Mouse (Mus musculus) embryonic facial prominence, embryonic 10.5 days (tissue): ENCODE data around the gene Pik3cd. TPM values are rescaled to one million over a fixed set of nuclear protein-coding genes. Genes with fewer than 3 reads are reported as not detected.
"Not testable (repeated sequence)": the region's sequence is repeated elsewhere in the genome, so short reads cannot be mapped to it uniquely, and the experiment has no call there.

Experiments
- DNase-seq: peaks from one replicate; pipeline ENCODE4 v3.0.0-alpha.2; 2017; ENCODE audit warnings: low spot score
- H3K27ac ChIP-seq: fragments of 300-500 bp; sonication (generic); replicated peaks from 2 replicates; pipeline ENCODE4 v1.5.1; 2016; ENCODE audit warnings: mild to moderate bottlenecking
- H3K27me3 ChIP-seq: fragments of 300-500 bp; sonication (generic); replicated peaks from 2 replicates; pipeline ENCODE4 v1.6.1; 2016; ENCODE audit warnings: low read depth, mild to moderate bottlenecking; ENCODE audit not compliant: poor library complexity, severe bottlenecking
- H3K36me3 ChIP-seq: fragments of 300-500 bp; sonication (generic); replicated peaks from 2 replicates; pipeline ENCODE4 v1.6.1; 2016; ENCODE audit warnings: mild to moderate bottlenecking, moderate library complexity
- H3K4me1 ChIP-seq: fragments of 300-500 bp; sonication (generic); 2 replicates; pipeline ENCODE4 v1.6.1; 2016
- H3K4me3 ChIP-seq: fragments of 300-500 bp; sonication (generic); 2 replicates; pipeline ENCODE4 v1.5.1; 2016; ENCODE audit warnings: mild to moderate bottlenecking, moderate library complexity
- H3K9me3 ChIP-seq: fragments of 300-500 bp; sonication (generic); 2 replicates; pipeline ENCODE4 v1.6.1; 2016; ENCODE audit warnings: mild to moderate bottlenecking
- WGBS: fragments of 180-500 bp; shearing (Covaris S2); methylation state at CpG from one replicate; pipeline ENCODE4 v1.1.7; 2016; 5-methylcytosine and 5-hydroxymethylcytosine counted together
- polyA plus RNA-seq: library from polyadenylated mRNA; unstranded; fragments of >200 nt; fragmentation: Nextera tagmentation; extraction: Ambion mirVana; gene quantifications from 2 replicates; pipeline ENCODE4 v1.2.1, GENCODE M21; 2016

Pik3cd gene
- polyA plus RNA-seq, 1 experiment from 2014 or later = 6.1 TPM

GRCm38 (mm10) chr4:149628810-149629209 lies 73.6 kb downstream of the Pik3cd start:
- H3K4me3 ChIP-seq = no peak overlapping the region
- peaks cover 48% of the 10 kb centered on the region for H3K36me3 ChIP-seq
- peaks cover 10% of the 10 kb centered on the region for H3K4me1 ChIP-seq
- H3K9me3 ChIP-seq = no peaks in the 10 kb centered on the region
- WGBS = 89% methylated on average over 9 of the region's 9 CpGs
- DNase-seq = no peak
- no peaks in the 10 kb centered on the region for H3K27me3 ChIP-seq
- no peak overlapping the region for H3K27ac ChIP-seq

DNA sequence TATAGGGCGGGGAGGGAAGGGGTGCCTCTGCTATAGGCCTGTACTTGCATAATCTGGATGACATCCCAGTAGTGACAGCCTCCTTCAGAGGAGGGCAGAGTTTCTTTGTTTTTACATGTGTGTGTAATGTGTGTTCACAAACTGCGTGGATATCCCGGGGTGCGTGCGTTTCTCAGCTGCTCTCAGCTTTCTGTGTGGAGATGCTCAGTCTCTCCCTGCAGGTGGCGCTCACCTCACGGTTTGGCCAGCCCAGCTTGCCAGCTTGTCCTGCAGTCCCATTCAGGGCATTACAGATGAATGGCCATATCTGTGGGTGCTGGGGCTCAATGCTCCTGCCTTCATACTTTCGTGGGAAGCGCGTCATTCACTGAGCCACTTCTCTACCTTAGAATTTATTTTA lies 74.0 kb downstream of the Pik3cd start:
- Histone ChIP-seq H3K9me3 (no peaks in the 10 kb centered on the region), H3K4me3 (no peak overlapping the region), H3K36me3 (peaks cover 47% of the 10 kb centered on the region), H3K4me1 (peaks cover 10% of the 10 kb centered on the region), H3K27me3 (no peaks in the 10 kb centered on the region), H3K27ac (no peak overlapping the region)
- 77% methylated on average over 10 of the region's 10 CpGs for WGBS
- peak; percentile 58 for DNase-seq

GRCm38 (mm10) chr4:149626809-149627208 lies 75.6 kb downstream of the Pik3cd start:
- Histone ChIP-seq H3K36me3 (peaks cover 32% of the 10 kb centered on the region), H3K4me3 (0 out of 2 replicates have a peak overlapping the region, but pooled peaks have one; percentile 6), H3K27ac (peak overlapping the region; percentile 70), H3K27me3 (no peaks in the 10 kb centered on the region), H3K9me3 (no peaks in the 10 kb centered on the region), H3K4me1 (peaks cover 10% of the 10 kb centered on the region)
- DNase-seq = no peak
- 65% methylated on average over 17 of the region's 17 CpGs for whole genome bisulfite sequencing

- peaks cover 29% of the 10 kb centered on the region for H3K4me1 ChIP-seq
These were observed 78.7 kb downstream of the Pik3cd start for GRCm38 (mm10) chr4:149623711-149624110.

GRCm38 (mm10) chr4:149621286-149621685 lies 81.1 kb downstream of the Pik3cd start:
- Histone ChIP-seq H3K4me1 (peaks cover 19% of the 10 kb centered on the region), H3K27ac (no peak overlapping the region), H3K9me3 (no peaks in the 10 kb centered on the region), H3K27me3 (no peaks in the 10 kb centered on the region), H3K36me3 (peaks cover 19% of the 10 kb centered on the region), H3K4me3 (no peak overlapping the region)
- DNase-seq = no peak
- WGBS = 50% methylated on average over 4 of the region's 4 CpGs

More at GRCm38 (mm10) chr4:149623711-149624110, 78.7 kb downstream of the Pik3cd start:
- no peak overlapping the region for H3K4me3 ChIP-seq
- WGBS = 91% methylated on average over 5 of the region's 5 CpGs
- H3K36me3 ChIP-seq = peaks cover 6% of the 10 kb centered on the region; the same call in 1 of the 2 replicates
- no peak for DNase-seq
- H3K27ac ChIP-seq = no peak overlapping the region
- no peaks in the 10 kb centered on the region for H3K9me3 ChIP-seq
- no peaks in the 10 kb centered on the region for H3K27me3 ChIP-seq

DNA sequence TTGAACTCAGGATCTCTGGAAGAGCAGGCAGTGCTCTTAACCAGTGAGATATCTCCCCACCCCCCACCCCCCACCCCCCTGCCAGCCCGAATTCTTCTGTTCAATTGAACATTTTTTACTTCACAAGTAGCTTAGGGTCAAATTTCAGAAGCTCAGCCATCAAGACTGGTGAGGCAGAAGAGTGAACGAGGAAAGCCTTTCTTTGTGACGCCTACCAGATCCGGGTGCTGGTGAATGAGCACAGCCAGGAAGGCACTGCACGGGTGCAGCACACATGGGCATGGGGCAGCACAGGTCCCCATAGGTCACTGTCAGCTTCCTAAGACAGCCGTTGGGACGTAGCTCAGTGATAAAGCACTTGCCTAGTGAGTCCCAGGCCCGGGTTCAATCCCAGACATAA lies 82.4 kb downstream of the Pik3cd start:
- H3K27me3 ChIP-seq = no peaks in the 10 kb centered on the region
- H3K4me3 ChIP-seq = no peak overlapping the region
- peaks cover 19% of the 10 kb centered on the region for H3K4me1 ChIP-seq
- peak; percentile 21 for DNase-seq
- 36% methylated on average over 8 of the region's 8 CpGs for WGBS
- peaks cover 1% of the 10 kb centered on the region; the same call in 1 of the 2 replicates for H3K9me3 ChIP-seq
- H3K27ac ChIP-seq = 0 out of 2 replicates have a peak overlapping the region, but pooled peaks have one; percentile 49
- peaks cover 32% of the 10 kb centered on the region for H3K36me3 ChIP-seq

- not testable (repeated sequence) for H3K27me3 ChIP-seq, H3K27ac ChIP-seq, H3K4me3 ChIP-seq, DNase-seq, H3K9me3 ChIP-seq
- Histone ChIP-seq H3K4me1 (peaks cover 27% of the 10 kb centered on the region), H3K36me3 (peaks cover 38% of the 10 kb centered on the region)
- 80% methylated on average over 3 of the region's 3 CpGs for WGBS
These were observed 85.4 kb downstream of the Pik3cd start for GRCm38 (mm10) chr4:149616999-149617398.

- Histone ChIP-seq H3K36me3 (peaks cover 38% of the 10 kb centered on the region), H3K27ac (no peak overlapping the region), H3K4me3 (no peak overlapping the region), H3K4me1 (peaks cover 10% of the 10 kb centered on the region), H3K27me3 (no peaks in the 10 kb centered on the region), H3K9me3 (peaks cover 6% of the 10 kb centered on the region; the same call in 1 of the 2 replicates)
- no peak for DNase-seq
- 96% methylated on average over 3 of the region's 3 CpGs for WGBS
These were observed 87.5 kb downstream of the Pik3cd start for GRCm38 (mm10) chr4:149614869-149615268.

- H3K4me3 ChIP-seq = not testable (repeated sequence)
- H3K36me3 ChIP-seq = peaks cover 38% of the 10 kb centered on the region
These were observed 88.9 kb downstream of the Pik3cd start for GRCm38 (mm10) chr4:149613497-149613896.

DNA sequence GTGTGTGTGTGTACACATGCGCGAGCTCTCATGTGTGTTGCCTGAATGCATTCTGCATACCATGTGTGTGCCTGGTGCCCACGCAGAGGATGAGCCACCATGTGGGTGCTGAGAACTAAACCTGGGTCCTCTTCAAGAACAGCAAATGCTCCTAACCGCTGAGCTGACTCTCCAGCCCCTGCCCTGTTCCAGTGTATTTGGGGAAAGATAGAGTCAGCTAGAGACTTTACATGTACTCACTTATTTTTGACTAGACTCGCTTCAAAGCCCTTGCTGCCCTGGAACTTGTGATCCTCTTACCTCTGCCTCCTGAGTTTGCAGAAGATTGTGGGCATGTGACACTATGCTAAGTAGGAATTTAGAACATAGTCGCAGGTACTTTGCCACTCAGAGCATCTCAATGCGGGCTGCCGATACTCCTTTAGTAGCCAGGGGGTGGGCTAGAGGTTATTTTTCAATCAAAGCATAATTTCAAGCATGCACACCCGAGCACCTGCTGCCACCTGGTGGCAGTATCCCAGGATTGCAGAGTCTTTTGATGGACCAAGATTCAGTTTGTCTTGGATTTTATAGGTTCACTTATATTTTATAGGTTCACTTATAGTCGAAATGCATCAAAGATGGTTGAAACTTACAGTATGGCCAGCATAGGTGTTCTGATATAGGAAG lies 90.9 kb downstream of the Pik3cd start:
- DNase-seq = peak; percentile 67
- WGBS = 49% methylated on average over 10 of the region's 10 CpGs
- peaks cover 33% of the 10 kb centered on the region for H3K4me1 ChIP-seq
- peaks cover 26% of the 10 kb centered on the region for H3K36me3 ChIP-seq
- no peak overlapping the region for H3K4me3 ChIP-seq
- H3K27ac ChIP-seq = no peak overlapping the region
- peaks cover 6% of the 10 kb centered on the region; the same call in 1 of the 2 replicates for H3K9me3 ChIP-seq
- H3K27me3 ChIP-seq = no peaks in the 10 kb centered on the region

More at GRCm38 (mm10) chr4:149613497-149613896, 88.9 kb downstream of the Pik3cd start:
- DNase-seq, H3K9me3 ChIP-seq, H3K27me3 ChIP-seq, H3K27ac ChIP-seq: not testable (repeated sequence)
- H3K4me1 ChIP-seq = peaks cover 14% of the 10 kb centered on the region
- 78% methylated on average over 6 of the region's 6 CpGs for WGBS

DNA sequence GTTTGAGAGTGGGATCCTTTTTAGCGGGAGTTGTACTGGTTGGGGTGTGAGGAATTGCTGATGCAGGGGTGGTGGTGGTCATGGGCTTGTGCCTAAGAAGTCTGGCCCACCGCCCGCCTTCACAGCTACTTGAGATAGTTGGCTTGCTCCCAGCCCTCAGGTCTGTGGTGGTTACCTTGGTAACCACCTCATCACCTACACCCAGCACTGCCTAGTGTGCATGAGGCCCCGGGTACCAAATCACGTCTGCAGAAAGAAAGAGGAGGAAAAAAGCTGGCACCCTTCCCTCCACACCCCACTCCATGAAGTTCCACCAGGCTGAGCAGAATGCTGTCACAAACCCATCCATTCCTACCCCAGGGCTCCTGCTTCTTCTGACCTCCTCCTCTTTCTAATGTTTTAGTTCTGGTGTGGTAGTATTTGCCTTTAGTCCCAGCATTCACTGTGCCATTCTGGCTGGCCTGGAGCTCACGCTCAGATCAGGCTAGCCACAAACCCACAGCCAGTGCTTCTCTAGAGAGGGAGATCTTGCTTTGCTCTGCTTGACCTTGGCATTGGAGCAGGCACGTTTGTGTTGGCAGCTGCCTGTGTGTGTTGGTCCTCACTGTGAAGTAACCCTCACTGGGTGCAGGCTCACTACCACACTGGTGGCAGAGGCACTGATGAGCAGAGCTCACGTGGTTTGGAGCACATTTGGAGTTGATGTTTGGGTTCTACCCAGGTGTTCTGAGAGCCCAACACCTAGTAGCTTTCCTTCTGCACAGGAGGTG lies 92.9 kb downstream of the Pik3cd start:
- WGBS = 77% methylated on average over 8 of the region's 8 CpGs
- DNase-seq = no peak
- no peaks in the 10 kb centered on the region for H3K27me3 ChIP-seq

GRCm38 (mm10) chr4:149608309-149608638 lies 94.1 kb downstream of the Pik3cd start:
- H3K4me1 ChIP-seq = peaks cover 33% of the 10 kb centered on the region
- peaks cover 4% of the 10 kb centered on the region; the same call in 1 of the 2 replicates for H3K36me3 ChIP-seq
- DNase-seq = no peak
- H3K27me3 ChIP-seq = no peaks in the 10 kb centered on the region
- no peak overlapping the region for H3K27ac ChIP-seq
- 84% methylated on average over 6 of the region's 6 CpGs for WGBS
- no peaks in the 10 kb centered on the region for H3K9me3 ChIP-seq
- no peak overlapping the region for H3K4me3 ChIP-seq

More for the DNA sequence above, 92.9 kb downstream of the Pik3cd start:
- peaks cover 40% of the 10 kb centered on the region for H3K4me1 ChIP-seq
- 0 out of 2 replicates have a peak, but pooled peaks cover 3% of the 10 kb centered on the region for H3K9me3 ChIP-seq
- no peak overlapping the region for H3K27ac ChIP-seq
- peaks cover 8% of the 10 kb centered on the region for H3K36me3 ChIP-seq
- H3K4me3 ChIP-seq = no peak overlapping the region
